Mouse (Mus musculus): Measurements from ENCODE around the gene Tjp3. TPM values are rescaled to one million over a fixed set of nuclear protein-coding genes. Genes with fewer than 3 reads are reported as not detected.

Tjp3 gene
- polyA plus RNA-seq, 1 experiment = 3.0 TPM

GRCm38 (mm10) chr10:81317273-81317672, 25.9 kb upstream of the Tjp3 start:
- Histone ChIP-seq H3K4me1 (ENCODE audit: control insufficient read depth, insufficient read depth, low read length) (peaks cover 1% of the 10 kb centered on the region; the same call in 1 of the 2 replicates), H3K4me3 (replicated peaks; ENCODE audit: control insufficient read depth, low read depth, low read length) (no peak overlapping the region)

GRCm38 (mm10) chr10:81316338-81317060, 25.1 kb upstream of the Tjp3 start:
- WGBS = 68% methylated on average over 16 of the region's 16 CpGs
- Histone ChIP-seq H3K4me1 (ENCODE audit: control insufficient read depth, insufficient read depth, low read length) (no peaks in the 10 kb centered on the region; the same call in 1 of the 2 replicates), H3K27ac (ENCODE audit: control insufficient read depth, insufficient read depth, low read depth, low read length, poor library complexity) (no peak overlapping the region), H3K4me3 (replicated peaks; ENCODE audit: control insufficient read depth, low read depth, low read length) (no peak overlapping the region)
- peak; percentile 58 for TF ChIP-seq CTCF (IDR thresholded peaks at IDR 0.05; ENCODE audit: control insufficient read depth, insufficient read depth, low read length)
- TF ChIP-seq POLR2A (IDR thresholded peaks at IDR 0.05; ENCODE audit: borderline replicate concordance, control insufficient read depth, low read depth, low read length) = no peak

More at GRCm38 (mm10) chr10:81317273-81317672, 25.9 kb upstream of the Tjp3 start:
- WGBS = 47% methylated on average over 20 of the region's 20 CpGs
- H3K27ac ChIP-seq (ENCODE audit: control insufficient read depth, insufficient read depth, low read depth, low read length, poor library complexity) = no peak overlapping the region
- TF ChIP-seq CTCF (IDR thresholded peaks at IDR 0.05; ENCODE audit: control insufficient read depth, insufficient read depth, low read length) (no peak), POLR2A (IDR thresholded peaks at IDR 0.05; ENCODE audit: borderline replicate concordance, control insufficient read depth, low read depth, low read length) (no peak)

GRCm38 (mm10) chr10:81315587-81315986, 24.2 kb upstream of the Tjp3 start:
- TF ChIP-seq CTCF (IDR thresholded peaks at IDR 0.05; ENCODE audit: control insufficient read depth, insufficient read depth, low read length) (no peak), POLR2A (IDR thresholded peaks at IDR 0.05; ENCODE audit: borderline replicate concordance, control insufficient read depth, low read depth, low read length) (no peak)
- WGBS = 77% methylated on average over 16 of the region's 16 CpGs
- no peaks in the 10 kb centered on the region; the same call in 1 of the 2 replicates for H3K4me1 ChIP-seq (ENCODE audit: control insufficient read depth, insufficient read depth, low read length)
- no peak overlapping the region for H3K4me3 ChIP-seq (replicated peaks; ENCODE audit: control insufficient read depth, low read depth, low read length)
- H3K27ac ChIP-seq (ENCODE audit: control insufficient read depth, insufficient read depth, low read depth, low read length, poor library complexity) = no peak overlapping the region

- no peak overlapping the region for H3K4me3 ChIP-seq (replicated peaks; ENCODE audit: control insufficient read depth, low read depth, low read length)
- no peak overlapping the region for H3K27ac ChIP-seq (ENCODE audit: control insufficient read depth, insufficient read depth, low read depth, low read length, poor library complexity)
- no peak for TF ChIP-seq CTCF (IDR thresholded peaks at IDR 0.05; ENCODE audit: control insufficient read depth, insufficient read depth, low read length)
- no peak for TF ChIP-seq POLR2A (IDR thresholded peaks at IDR 0.05; ENCODE audit: borderline replicate concordance, control insufficient read depth, low read depth, low read length)
- WGBS = 77% methylated on average over 7 of the region's 7 CpGs
- no peaks in the 10 kb centered on the region; the same call in 1 of the 2 replicates for H3K4me1 ChIP-seq (ENCODE audit: control insufficient read depth, insufficient read depth, low read length)
Measured at GRCm38 (mm10) chr10:81314201-81314600, 22.8 kb upstream of the Tjp3 start.

GRCm38 (mm10) chr10:81313581-81313980, 22.2 kb upstream of the Tjp3 start:
- TF ChIP-seq CTCF (IDR thresholded peaks at IDR 0.05; ENCODE audit: control insufficient read depth, insufficient read depth, low read length) (no peak), POLR2A (IDR thresholded peaks at IDR 0.05; ENCODE audit: borderline replicate concordance, control insufficient read depth, low read depth, low read length) (no peak)
- Histone ChIP-seq H3K4me1 (ENCODE audit: control insufficient read depth, insufficient read depth, low read length) (no peaks in the 10 kb centered on the region; the same call in 1 of the 2 replicates), H3K4me3 (replicated peaks; ENCODE audit: control insufficient read depth, low read depth, low read length) (no peak overlapping the region), H3K27ac (ENCODE audit: control insufficient read depth, insufficient read depth, low read depth, low read length, poor library complexity) (no peak overlapping the region)
- WGBS = 89% methylated on average over 13 of the region's 13 CpGs

GRCm38 (mm10) chr10:81309571-81309970, 18.2 kb upstream of the Tjp3 start:
- 74% methylated on average over 5 of the region's 5 CpGs for WGBS

GRCm38 (mm10) chr10:81306837-81307682, 15.7 kb upstream of the Tjp3 start:
- H3K4me1 ChIP-seq (ENCODE audit: control insufficient read depth, insufficient read depth, low read length) = peaks cover 8% of the 10 kb centered on the region
- WGBS = 93% methylated on average over 21 of the region's 21 CpGs
- TF ChIP-seq POLR2A (IDR thresholded peaks at IDR 0.05; ENCODE audit: borderline replicate concordance, control insufficient read depth, low read depth, low read length) (no peak), CTCF (IDR thresholded peaks at IDR 0.05; ENCODE audit: control insufficient read depth, insufficient read depth, low read length) (no peak; the same call in 1 of the 2 replicates)

More at GRCm38 (mm10) chr10:81309571-81309970, 18.2 kb upstream of the Tjp3 start:
- Histone ChIP-seq H3K4me1 (ENCODE audit: control insufficient read depth, insufficient read depth, low read length) (no peaks in the 10 kb centered on the region), H3K27ac (ENCODE audit: control insufficient read depth, insufficient read depth, low read depth, low read length, poor library complexity) (no peak overlapping the region), H3K4me3 (replicated peaks; ENCODE audit: control insufficient read depth, low read depth, low read length) (no peak overlapping the region)
- TF ChIP-seq POLR2A (IDR thresholded peaks at IDR 0.05; ENCODE audit: borderline replicate concordance, control insufficient read depth, low read depth, low read length) (no peak), CTCF (IDR thresholded peaks at IDR 0.05; ENCODE audit: control insufficient read depth, insufficient read depth, low read length) (no peak)

GRCm38 (mm10) chr10:81306173-81306668, 14.8 kb upstream of the Tjp3 start:
- 87% methylated on average over 12 of the region's 12 CpGs for WGBS
- Histone ChIP-seq H3K27ac (ENCODE audit: control insufficient read depth, insufficient read depth, low read depth, low read length, poor library complexity) (no peak overlapping the region), H3K4me1 (ENCODE audit: control insufficient read depth, insufficient read depth, low read length) (peaks cover 11% of the 10 kb centered on the region), H3K4me3 (replicated peaks; ENCODE audit: control insufficient read depth, low read depth, low read length) (no peak overlapping the region)
- TF ChIP-seq CTCF (IDR thresholded peaks at IDR 0.05; ENCODE audit: control insufficient read depth, insufficient read depth, low read length) (no peak), POLR2A (IDR thresholded peaks at IDR 0.05; ENCODE audit: borderline replicate concordance, control insufficient read depth, low read depth, low read length) (no peak)

More at GRCm38 (mm10) chr10:81306837-81307682, 15.7 kb upstream of the Tjp3 start:
- H3K27ac ChIP-seq (ENCODE audit: control insufficient read depth, insufficient read depth, low read depth, low read length, poor library complexity) = no peak overlapping the region
- H3K4me3 ChIP-seq (replicated peaks; ENCODE audit: control insufficient read depth, low read depth, low read length) = no peak overlapping the region

Measured in bone marrow, adult 2 months (tissue).